Mouse (Mus musculus) E14TG2a.4 (cell line): ENCODE measurements around the gene Gm7029.
"Not testable (repeated sequence)": the region's sequence is repeated elsewhere in the genome, so short reads cannot be mapped to it uniquely, and the experiment has no call there.

ENCODE experiments used
- H3K27me3 ChIP-seq: 2 replicates; pipeline ENCODE4 v1.6.1; 2014; ENCODE audit warnings: low read length, control low read depth; ENCODE audit not compliant: insufficient read depth
- H3K36me3 ChIP-seq: 2 replicates; pipeline ENCODE4 v1.6.1; 2014; ENCODE audit warnings: low read length, control low read depth; ENCODE audit not compliant: insufficient read depth
- H3K4me1 ChIP-seq: replicated peaks from 2 replicates; pipeline ENCODE4 v1.6.1; 2014; ENCODE audit warnings: low read depth, low read length, control low read depth
- H3K4me3 ChIP-seq: replicated peaks from 2 replicates; pipeline ENCODE4 v1.5.1; 2014; ENCODE audit warnings: mild to moderate bottlenecking, low read length
- H3K9me3 ChIP-seq: 2 replicates; pipeline ENCODE4 v1.6.1; 2014; ENCODE audit warnings: low read length, control low read depth
- CTCF ChIP-seq: conservative IDR thresholded peaks from 2 replicates; pipeline ENCODE4 v1.5.1; 2014; ENCODE audit warnings: low read length
- NANOG ChIP-seq: IDR thresholded peaks from 2 replicates; pipeline ENCODE4 v1.6.1; 2014; ENCODE audit warnings: borderline replicate concordance, low read length, mixed read lengths
- POU5F1 ChIP-seq: IDR thresholded peaks from 2 replicates; pipeline ENCODE4 v1.6.1; 2014; ENCODE audit warnings: low read length, borderline replicate concordance

The Gm7029 gene

DNA sequence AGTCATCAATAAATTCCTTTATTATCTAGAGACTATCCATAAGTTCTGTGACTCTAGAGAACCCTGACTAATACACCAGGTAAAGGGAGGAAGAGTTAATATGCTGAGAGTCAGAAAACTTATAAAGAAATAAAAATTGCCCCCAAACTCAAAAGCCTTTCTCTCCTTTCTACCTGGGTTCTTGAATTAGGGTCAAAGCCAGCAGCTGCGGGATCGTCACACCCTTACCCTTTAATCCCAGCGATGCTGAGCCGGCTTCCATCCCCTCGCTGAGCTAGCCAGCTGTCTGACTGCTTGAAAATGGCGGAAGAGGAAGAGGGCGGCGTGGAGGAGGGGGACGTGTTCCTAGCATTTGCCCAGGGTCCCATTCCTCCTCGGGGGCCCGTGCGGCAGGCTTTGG, at the start of gene Gm7029:
Gene Gm7029, plus strand, starts transcription at position 301 of the 400 bp plus-strand sequence.
- H3K9me3 ChIP-seq, H3K27me3 ChIP-seq: not testable (repeated sequence)
- peak within 1 kb of the TSS; percentile 23; the same call in 1 of the 2 replicates for H3K4me3 ChIP-seq
- H3K4me1 ChIP-seq = peaks cover 20% of the 10 kb centered on the region
- H3K36me3 ChIP-seq = peaks cover 36% of the 10 kb centered on the region

DNA sequence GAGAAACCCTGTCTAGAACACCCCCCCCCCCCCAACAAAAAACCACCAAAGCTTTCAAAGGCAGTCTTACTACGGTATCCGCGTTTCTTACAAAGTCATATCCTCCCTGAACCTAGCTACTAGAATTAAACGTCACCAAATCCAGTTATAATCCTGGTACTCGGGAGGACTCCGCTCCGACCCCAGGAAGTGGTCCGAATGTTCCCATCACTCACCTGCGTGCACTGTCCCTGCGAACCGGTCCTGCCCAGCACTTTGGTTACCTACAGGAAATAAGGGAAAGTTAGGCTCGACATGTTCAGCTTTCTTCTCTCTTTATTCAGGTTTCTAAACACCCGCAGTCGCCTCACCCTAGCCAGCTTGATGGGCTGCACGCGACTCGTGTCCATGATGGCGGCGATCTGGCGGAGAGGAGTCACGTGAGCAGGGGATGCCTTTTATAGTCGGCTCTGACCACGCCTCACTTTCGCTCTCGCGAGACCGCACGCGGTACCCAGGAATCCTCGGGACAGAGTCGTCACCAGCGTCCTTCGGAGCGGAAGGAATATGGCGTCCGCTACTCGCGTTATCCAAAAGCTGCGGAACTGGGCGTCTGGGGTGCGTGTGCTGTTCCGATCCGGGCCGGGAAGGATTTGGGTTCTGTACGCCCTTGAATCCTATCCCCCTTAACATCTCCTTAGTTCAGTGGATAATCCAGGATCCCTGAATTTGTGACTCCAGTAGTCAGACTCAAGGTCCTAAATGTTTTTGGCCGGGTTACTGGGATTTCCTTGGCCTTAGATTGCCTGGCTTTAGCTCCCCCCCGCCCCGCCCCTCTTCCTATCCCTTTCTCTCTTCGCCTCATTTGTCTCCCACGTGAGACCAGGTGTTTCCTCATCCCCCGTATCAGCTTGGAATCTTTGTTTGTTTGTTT, 49.3 kb upstream of the Gm7029 start, which contains the start of the genes Rps28 and Ndufa7:
Gene Rps28, minus strand, starts transcription at position 479 of the 913 bp plus-strand sequence.
Gene Ndufa7, plus strand, starts transcription at position 489 of the 913 bp plus-strand sequence.
- no peaks in the 10 kb centered on the region for H3K9me3 ChIP-seq
- TF ChIP-seq NANOG = no peak
- no peak for TF ChIP-seq POU5F1
- TF ChIP-seq CTCF = no peak
- peak within 1 kb of the TSS; percentile 91 for H3K4me3 ChIP-seq
- H3K36me3 ChIP-seq = peaks cover 85% of the 10 kb centered on the region
- H3K4me1 ChIP-seq = peaks cover 73% of the 10 kb centered on the region
- no peaks in the 10 kb centered on the region for H3K27me3 ChIP-seq

DNA sequence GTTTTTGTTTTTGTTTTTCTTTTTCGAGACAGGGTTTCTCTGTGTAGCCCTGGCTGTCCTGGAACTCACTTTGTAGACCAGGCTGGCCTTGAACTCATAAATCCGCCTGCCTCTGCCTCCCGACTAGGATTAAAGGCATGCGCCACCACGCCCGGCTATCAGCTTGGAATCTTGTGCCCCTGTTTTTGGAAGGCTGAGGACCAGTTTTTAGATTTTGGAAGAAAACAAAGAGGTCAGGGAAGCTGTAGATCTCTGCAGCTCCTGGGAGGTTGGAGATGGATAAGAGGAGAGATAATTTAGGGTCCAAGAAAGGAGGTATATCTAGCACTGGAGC, 48.7 kb upstream of the Gm7029 start:
- H3K27me3 ChIP-seq, H3K9me3 ChIP-seq: not testable (repeated sequence)
- H3K36me3 ChIP-seq = peaks cover 85% of the 10 kb centered on the region
- peak overlapping the region; percentile 91 for H3K4me3 ChIP-seq
- H3K4me1 ChIP-seq = peaks cover 67% of the 10 kb centered on the region

DNA sequence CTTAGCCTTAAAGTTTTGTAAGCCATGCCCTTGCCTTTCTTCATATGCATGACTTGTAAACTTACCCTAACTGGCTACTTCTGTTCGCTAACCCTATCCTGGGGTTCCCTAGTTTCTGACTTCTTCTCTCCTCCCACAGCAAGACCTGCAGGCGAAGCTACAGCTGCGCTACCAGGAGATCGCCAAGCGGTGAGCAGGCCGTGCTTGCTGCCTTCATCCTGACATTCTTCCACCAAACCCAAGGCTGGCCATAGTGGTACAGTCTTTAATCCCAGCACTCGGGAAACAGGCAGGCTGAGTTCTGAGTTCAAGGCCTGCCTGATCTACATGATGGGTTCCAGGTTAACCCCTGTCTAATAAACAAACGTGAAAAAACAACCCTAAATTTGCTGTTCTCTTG, 48.2 kb upstream of the Gm7029 start:
- TF ChIP-seq NANOG (no peak), POU5F1 (no peak), CTCF (no peak)

DNA sequence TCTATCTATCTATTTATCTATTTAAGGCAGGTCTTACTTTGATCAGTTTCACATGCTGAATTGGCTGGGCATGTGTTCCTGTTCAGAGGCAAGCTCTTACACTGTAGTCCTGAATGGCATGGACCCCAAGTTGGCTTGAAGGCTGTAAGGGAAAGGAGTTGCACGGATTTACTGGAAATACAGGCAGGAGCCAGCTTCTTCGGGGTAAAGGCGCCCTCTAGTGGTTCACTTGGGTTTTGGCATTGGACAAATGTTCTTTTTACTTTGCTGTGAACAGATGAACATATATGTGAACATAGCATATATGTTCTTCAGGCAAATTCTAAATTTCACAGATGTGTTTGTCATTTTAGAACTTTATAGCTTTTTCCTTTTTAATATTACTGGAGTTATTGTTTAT, 46.8 kb upstream of the Gm7029 start:
- TF ChIP-seq NANOG (no peak), CTCF (peak; percentile 93), POU5F1 (no peak)
- no peak overlapping the region for H3K4me3 ChIP-seq
- no peaks in the 10 kb centered on the region for H3K27me3 ChIP-seq
- no peaks in the 10 kb centered on the region for H3K9me3 ChIP-seq
- H3K36me3 ChIP-seq = peaks cover 85% of the 10 kb centered on the region
- H3K4me1 ChIP-seq = peaks cover 48% of the 10 kb centered on the region

More for the DNA sequence above, 48.2 kb upstream of the Gm7029 start:
- Histone ChIP-seq H3K9me3 (no peaks in the 10 kb centered on the region), H3K36me3 (peaks cover 85% of the 10 kb centered on the region), H3K4me3 (peak overlapping the region; percentile 91), H3K27me3 (no peaks in the 10 kb centered on the region), H3K4me1 (peaks cover 62% of the 10 kb centered on the region)

DNA sequence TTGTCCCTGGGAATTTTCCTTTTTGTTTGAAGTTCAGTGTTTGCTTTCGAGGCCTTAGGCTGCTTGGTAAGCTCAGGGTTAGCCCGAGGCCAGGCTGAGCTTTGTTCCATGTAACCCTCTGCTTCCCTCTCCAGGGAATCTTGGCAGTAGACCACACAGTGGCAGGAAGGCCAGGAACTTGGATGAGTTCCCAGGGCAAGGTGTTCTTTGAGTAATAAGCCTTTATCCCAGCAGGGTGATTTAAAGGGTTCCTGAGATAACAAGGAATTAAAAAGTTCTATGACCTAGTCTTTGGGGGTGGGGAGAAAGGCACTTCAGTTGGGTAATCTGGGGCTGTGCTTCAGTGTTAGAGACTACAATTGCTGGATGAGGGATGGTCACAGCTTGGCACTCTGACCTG, 44.7 kb upstream of the Gm7029 start:
- Histone ChIP-seq H3K4me1 (peaks cover 48% of the 10 kb centered on the region), H3K27me3 (no peaks in the 10 kb centered on the region), H3K9me3 (no peaks in the 10 kb centered on the region), H3K36me3 (peaks cover 85% of the 10 kb centered on the region), H3K4me3 (no peak overlapping the region)
- TF ChIP-seq POU5F1 (no peak), CTCF (no peak), NANOG (no peak)

DNA sequence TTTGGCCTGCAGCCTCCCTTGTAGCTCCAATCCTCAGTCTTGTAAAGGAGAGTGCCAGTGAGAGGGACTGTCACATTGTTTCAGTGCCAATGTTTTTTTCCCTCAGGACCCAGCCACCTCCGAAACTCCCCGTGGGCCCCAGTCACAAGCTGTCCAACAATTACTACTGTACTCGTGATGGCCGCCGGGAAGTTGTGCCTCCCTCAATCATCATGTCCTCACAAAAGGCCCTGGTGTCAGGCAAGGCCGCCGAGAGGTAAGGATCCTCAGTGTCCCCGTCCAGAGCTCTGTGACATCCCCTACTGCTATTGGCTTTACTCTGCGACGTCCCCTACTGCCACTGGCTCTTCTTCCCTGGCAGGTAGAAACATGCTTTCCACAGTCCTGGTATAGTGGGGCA, 44.1 kb upstream of the Gm7029 start:
- H3K4me3 ChIP-seq = no peak overlapping the region
- H3K36me3 ChIP-seq = peaks cover 91% of the 10 kb centered on the region
- no peaks in the 10 kb centered on the region for H3K9me3 ChIP-seq
- H3K27me3 ChIP-seq = no peaks in the 10 kb centered on the region
- TF ChIP-seq NANOG (no peak), CTCF (no peak), POU5F1 (no peak)
- peaks cover 52% of the 10 kb centered on the region for H3K4me1 ChIP-seq

DNA sequence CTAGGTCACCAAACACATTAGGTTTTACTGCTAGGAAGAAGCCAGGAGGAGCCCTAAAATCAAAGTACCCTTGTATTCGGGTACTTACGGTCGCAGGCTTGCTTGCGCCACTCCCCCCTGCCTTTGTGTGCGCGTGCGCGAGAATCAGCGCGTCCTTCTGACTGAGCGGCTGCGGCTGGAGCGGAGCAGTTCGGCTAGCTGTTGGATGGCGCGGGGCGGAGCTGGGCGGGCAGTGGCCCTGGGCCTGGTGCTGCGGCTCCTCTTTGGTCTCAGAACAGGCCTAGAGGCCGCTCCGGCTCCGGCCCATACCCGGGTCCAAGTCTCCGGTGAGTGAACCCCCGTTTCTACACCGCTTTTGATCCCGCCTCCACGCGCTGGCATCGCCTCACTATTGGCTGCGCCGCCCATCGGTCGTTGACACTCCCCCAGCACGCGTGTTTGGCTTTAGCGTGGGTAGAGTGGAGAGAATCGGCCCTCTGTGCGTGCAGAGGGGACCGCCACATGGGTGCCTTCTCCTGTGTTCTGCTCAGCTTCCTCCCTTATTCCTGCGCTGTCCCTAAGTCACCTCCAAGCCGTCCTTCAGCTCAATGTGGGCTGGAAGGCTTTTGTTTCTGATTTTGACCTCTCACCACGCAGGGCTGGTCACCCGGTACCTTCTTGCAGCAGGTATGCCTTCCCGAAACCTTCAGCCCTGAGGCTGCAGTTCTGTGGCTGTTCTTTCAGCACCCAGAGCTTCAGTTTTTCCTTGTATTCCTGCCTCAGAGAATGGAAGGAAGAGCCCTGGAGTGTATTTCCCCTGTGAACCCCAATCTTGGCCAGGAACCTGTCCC, 30.5 kb upstream of the Gm7029 start, which contains the start of gene Cd320:
Gene Cd320, plus strand, starts transcription at position 126 of the 830 bp plus-strand sequence.
- Histone ChIP-seq H3K4me3 (peak within 1 kb of the TSS; percentile 98), H3K36me3 (peaks cover 55% of the 10 kb centered on the region), H3K4me1 (peaks cover 58% of the 10 kb centered on the region), H3K27me3 (no peaks in the 10 kb centered on the region), H3K9me3 (no peaks in the 10 kb centered on the region)
- TF ChIP-seq CTCF (no peak), POU5F1 (no peak), NANOG (no peak)
